Mouse (Mus musculus) kidney, postnatal 25 days (tissue): ENCODE data around the gene Gm8127.
A peak's percentile ranks its signal among the peaks of the same experiment; 100 is the strongest.
"Not testable (repeated sequence)": the region's sequence is repeated elsewhere in the genome, so short reads cannot be mapped to it uniquely, and the experiment has no call there.

Experiments
- DNase-seq, 2 experiments: peaks; one replicate each; pipeline ENCODE4 v3.0.0; 2021; ENCODE audit warnings: mixed read lengths in 2 of 2

The Gm8127 gene

DNA sequence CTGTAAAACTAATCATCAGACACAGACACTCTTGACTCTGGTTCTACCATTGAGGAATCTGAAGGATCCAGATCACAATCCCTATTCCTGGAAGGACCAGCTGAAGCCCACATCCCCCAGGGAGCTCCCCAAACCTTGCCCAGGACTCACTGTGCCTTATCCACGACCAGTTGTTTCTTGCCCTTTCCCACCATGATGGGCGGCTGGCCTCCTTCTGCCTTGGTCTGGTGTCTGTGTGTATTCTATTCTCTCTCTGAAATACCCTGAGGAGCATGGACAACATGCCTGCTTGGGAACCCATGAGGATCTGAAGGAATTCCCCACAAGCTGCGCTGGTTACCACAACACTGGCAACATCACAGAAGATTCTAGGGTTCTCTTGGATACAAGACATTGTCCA lies at the start of gene Gm8127:
TSS of gene Gm8127 (minus strand) at position 330 of the 400 bp plus-strand sequence.
- DNase-seq = not testable (repeated sequence)

DNA sequence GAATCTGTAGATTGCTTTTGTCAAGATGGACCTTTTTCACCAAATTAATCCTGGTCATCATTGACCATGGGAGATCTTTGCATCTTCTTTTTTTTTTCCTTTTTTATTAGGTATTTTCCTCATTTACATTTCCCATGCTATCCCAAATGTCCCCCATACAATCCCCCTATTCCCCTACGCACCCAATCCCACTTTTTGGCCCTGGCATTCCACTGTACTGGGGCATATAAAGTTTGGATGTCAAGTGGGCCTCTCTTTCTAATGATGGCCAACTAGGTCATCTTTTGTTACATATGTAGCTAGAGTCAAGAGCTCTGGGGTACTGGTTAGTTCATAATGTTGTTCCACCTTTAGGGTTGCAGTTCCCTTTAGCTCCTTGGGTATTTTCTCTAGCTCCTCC lies 44.0 kb upstream of the Gm8127 start:
- DNase-seq = not testable (repeated sequence)

DNA sequence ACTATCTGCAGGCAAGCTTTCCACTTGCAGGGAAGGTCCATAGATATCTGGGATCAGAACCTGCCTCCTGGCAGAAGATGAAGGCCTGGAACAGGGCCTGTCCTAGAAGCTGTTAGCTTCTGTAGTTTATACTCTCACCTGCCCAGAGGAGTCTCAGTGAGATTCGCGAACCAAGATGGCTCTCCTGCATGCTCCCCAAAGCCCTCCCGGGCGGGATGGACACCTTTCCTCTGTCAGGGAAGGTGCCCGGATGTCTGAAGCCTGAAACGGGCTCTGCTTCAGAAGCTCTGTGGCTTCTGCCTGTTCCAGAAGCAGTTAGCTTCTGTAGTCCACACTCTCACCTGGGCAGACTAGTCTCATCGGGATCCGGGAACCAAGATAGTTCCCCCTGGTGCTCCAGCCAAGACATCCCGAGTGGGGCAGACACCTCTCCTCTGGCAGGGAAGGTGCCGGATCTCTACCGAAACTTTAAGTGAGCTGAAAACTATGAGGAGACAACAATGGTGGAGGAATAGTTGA lies 37.8 kb upstream of the Gm8127 start:
- DNase-seq = peak in 1 of 2 experiments; percentile 30

DNA sequence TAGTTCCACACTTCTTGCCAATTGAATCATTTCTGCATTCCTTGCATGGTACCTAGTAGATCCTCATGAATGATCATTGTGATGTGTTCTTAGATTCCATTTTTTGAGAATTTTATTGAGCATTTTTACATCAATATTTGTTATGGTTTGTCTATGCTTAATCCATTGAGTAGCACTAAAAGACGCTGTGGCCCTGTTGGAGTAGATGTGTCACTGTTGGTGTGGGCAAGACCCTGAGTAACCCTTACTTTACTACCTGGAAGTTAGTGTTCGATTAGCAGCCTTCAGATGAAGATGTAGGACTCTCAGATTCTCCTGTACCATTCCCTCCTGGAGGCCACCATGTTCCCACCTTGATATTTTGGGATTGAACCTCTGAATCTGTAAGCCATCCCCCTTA lies 35.0 kb upstream of the Gm8127 start:
- peak; percentile 7 to 34 for DNase-seq

DNA sequence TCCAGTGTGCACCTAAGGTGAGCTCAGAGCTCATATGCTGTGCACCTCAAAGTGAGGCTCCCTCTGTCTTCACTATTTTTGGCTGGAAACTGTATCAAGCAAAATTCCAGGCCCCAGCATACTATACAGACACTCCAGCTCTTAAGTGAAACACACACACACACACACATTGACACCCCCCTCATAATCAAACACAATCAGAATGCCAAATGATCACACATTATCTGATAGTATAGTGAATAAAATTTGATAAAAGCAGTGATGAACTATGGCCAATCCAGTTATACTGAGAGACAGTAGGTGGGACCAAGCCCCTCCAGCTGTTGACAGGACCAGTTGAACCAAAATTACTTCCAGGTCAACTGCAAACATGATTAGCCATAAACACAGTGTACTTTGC lies 25.9 kb upstream of the Gm8127 start:
- not testable (repeated sequence) for DNase-seq

DNA sequence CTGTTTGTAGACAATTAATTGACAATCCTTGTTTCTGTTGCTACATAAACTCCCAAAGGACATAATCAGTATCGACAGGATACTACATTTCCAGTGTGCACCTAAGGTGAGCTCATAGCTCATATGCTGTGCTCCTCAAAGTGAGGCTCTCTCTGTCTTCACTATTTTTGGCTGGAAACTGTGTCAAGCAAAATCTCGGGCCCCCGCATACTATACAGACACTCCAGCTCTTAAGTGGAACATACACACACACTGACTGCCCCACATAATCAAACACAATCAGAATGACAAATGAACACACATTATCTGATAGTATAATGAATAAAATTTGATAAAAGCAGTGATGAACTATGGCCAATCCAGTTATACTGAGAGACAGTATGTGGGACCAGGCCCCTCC lies 15.0 kb downstream of the Gm8127 start:
- peak in 1 of 2 experiments; percentile 44 for DNase-seq

DNA sequence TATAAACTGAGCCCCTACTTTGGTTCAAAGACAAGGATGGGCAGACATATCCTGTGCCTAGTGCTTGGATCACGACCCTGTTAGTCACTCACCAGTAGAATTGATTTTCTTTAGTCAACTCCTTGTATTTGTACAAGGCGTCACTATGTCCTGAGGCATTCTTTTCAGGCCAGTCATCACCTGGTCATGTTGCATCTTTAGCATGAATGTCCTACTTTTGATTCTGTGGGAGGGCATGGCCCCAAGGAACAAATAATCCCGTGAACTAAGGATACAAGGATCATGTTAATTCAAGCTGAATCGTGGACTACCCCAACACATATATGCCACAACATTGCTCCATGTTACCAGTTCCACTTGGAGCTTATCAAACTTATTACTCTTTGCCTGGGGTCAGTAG lies 15.5 kb downstream of the Gm8127 start:
- DNase-seq = peak in 1 of 2 experiments; percentile 36

DNA sequence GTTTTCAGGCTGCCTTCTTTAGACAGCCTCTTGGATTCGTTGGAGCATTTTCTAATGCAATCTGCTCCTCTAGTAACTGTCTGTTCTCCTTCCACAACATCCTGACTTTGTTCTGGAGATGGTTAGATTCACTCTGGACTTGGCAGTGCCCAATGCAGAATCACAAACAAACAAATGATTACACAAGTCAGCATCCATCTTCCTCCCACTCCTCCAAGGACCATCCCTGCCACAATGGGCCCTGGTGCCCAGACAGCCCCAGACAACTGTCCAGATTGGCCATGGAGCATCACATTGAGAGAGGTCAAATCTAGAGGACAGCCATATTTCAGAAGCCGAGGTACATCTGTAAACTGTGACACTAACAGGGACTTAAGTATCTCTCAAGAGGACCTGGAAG lies 16.2 kb downstream of the Gm8127 start:
- not testable (repeated sequence) for DNase-seq

DNA sequence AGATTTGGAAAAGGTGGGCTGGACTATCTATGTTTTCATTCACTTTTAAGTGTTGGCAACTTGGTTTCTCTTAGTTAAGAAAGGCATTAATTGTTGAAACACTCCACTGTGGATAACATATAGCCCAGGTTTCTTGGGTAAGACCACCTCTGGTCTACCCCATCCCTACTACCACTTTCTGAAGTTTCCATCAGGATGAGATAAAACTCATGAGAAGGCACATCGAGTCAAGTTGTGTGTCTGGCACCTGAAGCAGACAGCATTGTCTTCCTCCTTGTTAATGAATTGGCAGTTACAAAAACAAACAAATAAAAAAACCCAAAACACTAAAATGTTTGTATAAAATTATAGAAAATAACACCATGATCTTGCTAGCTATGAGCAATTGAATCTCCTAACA lies 17.9 kb downstream of the Gm8127 start:
- DNase-seq = peak in 1 of 2 experiments; percentile 7

DNA sequence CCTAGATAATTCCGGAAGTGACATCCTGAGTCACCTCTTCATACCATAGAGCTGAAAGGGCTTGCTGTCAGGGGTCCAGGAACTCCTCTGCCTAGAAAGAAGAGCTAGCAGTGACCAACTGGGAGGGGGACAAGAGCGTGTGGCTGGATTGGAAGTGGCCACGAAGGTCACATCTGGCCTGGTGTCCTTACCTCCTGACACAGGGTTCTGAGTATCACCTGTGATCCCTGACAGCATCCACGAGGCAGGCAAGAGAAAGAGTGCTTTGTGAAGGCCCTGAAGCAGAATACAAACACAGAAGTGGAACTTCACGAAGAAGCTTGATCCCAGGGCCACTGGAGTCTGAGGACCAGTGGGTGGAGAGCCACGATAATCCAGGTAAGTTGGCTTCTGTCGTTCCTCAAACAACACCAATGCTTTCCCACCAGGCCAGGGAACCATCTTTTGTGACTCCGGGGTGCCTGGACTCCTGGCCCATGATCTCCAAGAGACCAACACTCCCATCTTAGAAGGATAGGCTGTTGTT lies 18.6 kb downstream of the Gm8127 start, which contains the start of gene Gm9732:
TSS of gene Gm9732 (plus strand) at position 51 of the 526 bp plus-strand sequence.
- DNase-seq = peak; percentile 18 to 60

DNA sequence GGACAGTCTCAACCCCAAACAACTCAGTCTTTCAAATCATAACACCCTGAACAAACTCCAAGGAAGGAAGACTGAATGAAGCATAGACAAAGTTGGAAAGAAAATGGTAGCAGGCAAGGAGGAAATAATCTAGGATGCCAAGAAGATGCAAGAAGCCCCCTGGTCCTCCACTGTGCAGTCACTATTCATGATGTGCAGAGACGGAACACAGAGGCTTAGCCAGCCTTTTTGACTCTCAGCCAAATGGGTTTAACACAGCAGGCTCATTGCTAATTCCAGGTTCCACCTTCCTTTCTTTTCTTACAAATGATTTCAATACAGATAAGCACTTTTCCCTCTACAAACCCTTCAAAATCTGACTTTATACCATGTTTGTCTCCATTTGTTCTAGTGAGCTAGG lies 20.5 kb downstream of the Gm8127 start:
- peak; percentile 8 to 40 for DNase-seq

DNA sequence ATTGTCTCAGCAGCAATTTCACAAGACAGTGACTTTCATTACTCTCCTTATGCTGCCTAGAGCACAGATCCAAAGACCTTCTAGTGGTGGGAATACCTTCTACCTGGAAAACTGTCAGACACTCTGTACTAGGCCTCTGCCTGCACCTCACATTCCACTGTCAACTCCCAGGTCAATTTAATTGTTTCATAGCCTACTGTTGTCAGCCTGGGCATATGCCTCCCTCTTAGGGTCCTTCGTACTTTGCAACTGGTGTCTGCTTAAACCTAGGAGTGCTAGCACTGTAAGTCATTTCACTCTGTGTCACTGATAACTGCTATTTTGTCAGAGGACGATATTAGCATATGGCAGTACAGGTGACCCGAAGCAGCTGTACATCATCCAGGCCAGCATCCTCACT lies 24.4 kb downstream of the Gm8127 start:
- DNase-seq = peak in 1 of 2 experiments; percentile 21

DNA sequence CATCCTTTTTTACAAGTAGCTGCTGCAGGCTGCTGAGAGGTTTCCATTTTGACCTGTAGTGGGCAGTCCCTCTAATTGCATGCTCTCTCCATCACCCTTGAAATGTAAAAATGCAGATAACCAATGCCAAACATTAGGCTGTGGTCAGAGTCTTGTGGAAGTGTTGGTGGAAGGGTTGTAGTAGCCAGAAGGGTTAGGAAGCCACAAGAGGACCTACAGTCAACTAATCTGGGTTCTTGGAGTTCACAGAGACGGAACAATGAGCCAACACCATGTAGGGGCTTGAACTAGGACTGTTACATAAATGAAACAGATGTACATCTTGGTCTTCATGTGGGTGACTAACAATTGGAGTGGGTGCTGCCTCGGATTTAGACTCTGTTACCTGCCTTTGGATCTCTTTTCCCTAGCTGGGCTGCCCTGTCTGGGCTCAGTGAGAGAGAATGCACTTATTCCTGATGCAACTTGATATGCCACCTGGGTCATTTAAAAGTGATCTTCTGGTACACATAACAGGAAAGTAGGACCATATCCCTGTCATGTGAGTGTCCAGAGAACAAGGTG lies 25.0 kb downstream of the Gm8127 start:
- DNase-seq = peak in 1 of 2 experiments; percentile 31

DNA sequence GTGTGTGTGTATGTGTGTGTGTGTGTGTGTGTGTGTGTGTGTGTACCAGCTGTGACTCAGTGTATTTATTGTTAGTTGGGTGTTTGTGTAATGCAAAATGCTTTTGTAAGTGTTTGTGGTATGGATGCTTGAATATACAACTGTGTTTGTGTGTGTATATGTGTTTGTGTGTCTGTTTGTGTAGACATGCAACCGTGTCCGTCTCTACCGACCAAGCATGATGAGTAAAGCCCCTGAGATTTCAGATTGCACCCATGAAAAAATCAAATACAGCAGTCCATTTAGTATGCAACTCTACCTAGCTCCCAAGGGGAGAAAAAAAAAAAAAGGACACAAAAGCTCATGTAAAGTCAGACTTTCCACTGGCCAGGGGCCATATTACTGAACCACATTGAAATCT lies 30.2 kb downstream of the Gm8127 start:
- peak in 1 of 2 experiments; percentile 26 for DNase-seq

DNA sequence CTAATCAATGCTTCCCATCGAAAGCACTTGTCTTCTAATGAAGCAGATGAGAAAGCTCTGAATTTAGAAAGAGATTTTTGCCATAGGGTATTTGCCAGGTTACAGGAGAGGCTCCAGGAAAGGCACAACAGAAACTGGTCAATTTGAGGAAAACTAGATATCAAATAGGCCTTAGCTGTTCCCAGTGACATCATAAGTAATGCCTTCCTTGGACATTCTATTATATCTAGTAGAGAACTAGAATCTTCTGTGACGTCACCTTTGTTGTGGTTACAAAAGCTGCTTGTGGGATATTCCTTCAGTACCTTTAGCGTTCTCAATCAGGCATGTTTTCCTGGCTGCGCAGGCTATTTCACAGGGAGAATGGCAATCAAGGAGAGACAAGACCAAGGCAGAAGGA lies 35.3 kb downstream of the Gm8127 start, which contains the start of gene Gm8126:
TSS of gene Gm8126 (plus strand) at position 301 of the 400 bp plus-strand sequence.
- DNase-seq = not testable (repeated sequence)

DNA sequence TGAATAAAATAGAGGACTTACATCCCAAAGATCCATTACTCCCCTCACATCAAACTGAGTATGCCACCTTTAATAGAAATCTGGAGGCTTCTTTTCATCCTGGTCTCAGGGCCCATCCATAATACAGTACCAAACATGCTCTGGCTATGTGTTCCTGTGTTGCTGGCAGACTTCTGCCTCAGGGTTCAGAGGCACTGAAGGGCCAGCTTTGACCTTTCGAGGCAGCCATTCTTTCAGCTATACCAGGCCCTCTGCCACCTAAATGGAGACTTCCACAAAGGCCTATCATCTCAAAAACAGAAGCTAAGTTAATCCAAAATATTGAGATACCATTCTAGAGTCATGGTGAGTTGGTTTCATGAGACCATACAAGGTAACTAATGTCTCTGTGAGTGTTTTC lies 37.1 kb downstream of the Gm8127 start:
- not testable (repeated sequence) for DNase-seq

DNA sequence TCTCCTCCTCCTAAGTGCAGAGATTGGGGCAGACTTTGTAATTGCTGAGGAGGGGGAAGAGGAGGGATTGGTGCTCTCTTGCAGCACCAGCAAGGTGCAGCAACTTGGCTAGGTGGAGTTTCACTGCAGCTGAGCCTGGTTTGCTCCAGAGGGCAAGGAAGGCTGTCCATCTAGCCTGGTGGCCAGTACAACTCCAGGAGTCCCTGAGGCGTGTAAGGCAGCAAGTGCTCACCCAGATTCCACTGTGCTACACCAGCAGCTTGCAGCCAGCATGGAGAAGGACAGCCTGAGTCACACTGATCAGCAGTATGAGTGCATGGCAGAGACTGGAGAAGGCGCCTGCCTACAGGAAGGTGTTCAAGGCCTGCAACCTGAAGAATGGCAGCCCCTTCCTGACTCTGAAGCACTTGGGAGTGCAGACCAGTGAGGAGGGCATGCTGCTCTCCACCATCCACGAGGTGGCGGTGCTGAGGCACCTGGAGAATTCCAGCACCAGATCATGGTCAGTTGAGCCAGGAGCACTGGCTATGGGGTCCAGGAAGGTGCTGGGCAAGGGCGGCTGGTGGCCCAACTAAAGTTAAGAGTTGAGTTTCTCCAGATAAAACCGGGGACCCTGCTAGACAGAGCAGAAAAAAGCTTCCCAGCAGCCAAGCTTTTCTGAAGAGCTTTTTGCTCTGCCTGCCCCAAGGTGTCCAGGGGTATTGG lies 42.9 kb downstream of the Gm8127 start:
- peak; percentile 28 to 50 for DNase-seq

DNA sequence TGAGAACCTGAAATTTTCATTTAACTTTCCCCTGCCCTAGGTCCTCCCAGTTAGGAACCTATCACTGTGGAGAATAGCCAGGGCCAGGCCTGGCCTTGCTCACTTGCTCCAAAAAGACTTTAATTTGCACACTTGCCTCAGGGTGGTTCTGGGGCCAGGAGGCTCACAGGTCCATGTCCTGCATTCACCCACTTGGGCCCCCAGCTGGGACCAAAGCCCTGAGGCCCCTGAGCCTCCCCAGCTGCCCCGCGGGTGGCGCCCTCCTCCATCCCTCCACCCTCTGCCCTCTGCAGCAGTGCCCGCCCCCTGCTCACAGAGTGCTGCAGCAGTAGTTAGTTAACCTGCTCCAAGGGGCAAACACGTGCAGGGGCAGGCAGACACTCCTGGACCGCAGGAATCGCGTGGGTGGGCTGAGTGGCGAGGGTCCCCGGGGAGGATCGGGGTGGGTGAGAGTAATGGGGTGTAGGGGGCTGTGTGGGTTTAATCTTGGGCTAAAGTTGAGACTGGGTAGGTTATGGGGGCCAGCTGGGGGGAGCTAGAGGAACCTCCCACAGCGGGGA lies 43.9 kb downstream of the Gm8127 start:
- peak; percentile 13 to 56 for DNase-seq
